Mouse (Mus musculus) myocyte (in vitro differentiated cells): ENCODE measurements at regions not wholly inside any gene's neighbourhood (a gene's known extent, or its start where the extent isn't known, plus 50 kb on each side); places are given as distances from the start of the nearest gene placed in this dataset.
"Not testable (repeated sequence)": the region's sequence is repeated elsewhere in the genome, so short reads cannot be mapped to it uniquely, and the experiment has no call there.

Experiments
- H3K27me3 ChIP-seq: one replicate; pipeline ENCODE4 v1.6.1; 2011; ENCODE audit not compliant: control insufficient read depth, insufficient read depth, insufficient read length
- H3K36me3 ChIP-seq: one replicate; pipeline ENCODE4 v1.6.1; 2011; ENCODE audit not compliant: control insufficient read depth, insufficient read depth
- H3K4me2 ChIP-seq: one replicate; pipeline ENCODE4 v1.6.1; 2011; ENCODE audit warnings: low read depth, control low read depth
- H3K4me3 ChIP-seq: one replicate; pipeline ENCODE4 v1.5.1; 2011; ENCODE audit warnings: mild to moderate bottlenecking, control low read depth, moderate library complexity
- H3K79me2 ChIP-seq: one replicate; pipeline ENCODE4 v1.6.1; 2011; ENCODE audit not compliant: control insufficient read depth, insufficient read depth
- H3ac ChIP-seq: one replicate; pipeline ENCODE4 v1.6.1; 2011; ENCODE audit not compliant: control insufficient read depth, insufficient read length

- not testable (repeated sequence) for H3K79me2 ChIP-seq, H3ac ChIP-seq, H3K36me3 ChIP-seq, H3K4me3 ChIP-seq, H3K4me2 ChIP-seq, H3K27me3 ChIP-seq
Observed at GRCm38 (mm10) chr17:13432256-13432655, 77.9 kb downstream of the Tcp10c start.

- not testable (repeated sequence) for H3K79me2 ChIP-seq, H3K4me3 ChIP-seq, H3K27me3 ChIP-seq, H3K4me2 ChIP-seq, H3ac ChIP-seq, H3K36me3 ChIP-seq
Observed at GRCm38 (mm10) chr17:13434146-13434545, 79.8 kb downstream of the Tcp10c start.

- H3K4me3 ChIP-seq, H3K27me3 ChIP-seq, H3K79me2 ChIP-seq, H3ac ChIP-seq, H3K4me2 ChIP-seq, H3K36me3 ChIP-seq: not testable (repeated sequence)
Observed at GRCm38 (mm10) chr17:13438790-13439189, 84.4 kb downstream of the Tcp10c start.

GRCm38 (mm10) chr17:13440708-13441530 is 86.5 kb downstream of the Tcp10c start:
- H3K79me2 ChIP-seq, H3K27me3 ChIP-seq, H3K4me3 ChIP-seq, H3K4me2 ChIP-seq, H3ac ChIP-seq, H3K36me3 ChIP-seq: not testable (repeated sequence)

- not testable (repeated sequence) for H3ac ChIP-seq, H3K4me3 ChIP-seq, H3K4me2 ChIP-seq, H3K27me3 ChIP-seq, H3K36me3 ChIP-seq, H3K79me2 ChIP-seq
Observed at GRCm38 (mm10) chr17:13442229-13442628, 87.9 kb downstream of the Tcp10c start.

- not testable (repeated sequence) for H3K4me3 ChIP-seq, H3K4me2 ChIP-seq, H3ac ChIP-seq, H3K36me3 ChIP-seq, H3K27me3 ChIP-seq, H3K79me2 ChIP-seq
Observed at GRCm38 (mm10) chr17:13456869-13457600, 102.7 kb downstream of the Tcp10c start.

- H3K4me3 ChIP-seq, H3K4me2 ChIP-seq, H3K36me3 ChIP-seq, H3ac ChIP-seq, H3K79me2 ChIP-seq, H3K27me3 ChIP-seq: not testable (repeated sequence)
Observed at GRCm38 (mm10) chr17:13457942-13458341, 103.6 kb downstream of the Tcp10c start.

- H3K4me3 ChIP-seq, H3K79me2 ChIP-seq, H3K36me3 ChIP-seq, H3K4me2 ChIP-seq, H3K27me3 ChIP-seq, H3ac ChIP-seq: not testable (repeated sequence)
Observed at GRCm38 (mm10) chr17:13458814-13459213, 104.4 kb downstream of the Tcp10c start.

- not testable (repeated sequence) for H3K4me2 ChIP-seq, H3K27me3 ChIP-seq, H3K79me2 ChIP-seq, H3K36me3 ChIP-seq, H3K4me3 ChIP-seq, H3ac ChIP-seq
Observed at GRCm38 (mm10) chr17:13462663-13463062, 108.3 kb downstream of the Tcp10c start.

- H3K79me2 ChIP-seq, H3ac ChIP-seq, H3K4me2 ChIP-seq, H3K27me3 ChIP-seq, H3K36me3 ChIP-seq, H3K4me3 ChIP-seq: not testable (repeated sequence)
Observed at GRCm38 (mm10) chr17:13465822-13466221, 111.5 kb downstream of the Tcp10c start.

GRCm38 (mm10) chr17:13469867-13470380 is 115.6 kb downstream of the Tcp10c start:
- not testable (repeated sequence) for H3K4me2 ChIP-seq, H3K36me3 ChIP-seq, H3K27me3 ChIP-seq, H3ac ChIP-seq, H3K79me2 ChIP-seq, H3K4me3 ChIP-seq
